Mouse (Mus musculus) intestine, postnatal 0 days (tissue): ENCODE measurements around the gene 4931414P19Rik. TPM values are rescaled to one million over a fixed set of nuclear protein-coding genes. Genes with fewer than 3 reads are reported as not detected.
A peak's percentile ranks its signal among the peaks of the same experiment; 100 is the strongest.

Experiments
- ATAC-seq: fragments of 200-750 bp; cut with Nextera tagmentation; 2 replicates; pipeline ENCODE4 v1.8.0; 2017; ENCODE audit warnings: mild to moderate bottlenecking, moderate TSS enrichment, moderate library complexity
- H3K27ac ChIP-seq: fragments of 300-500 bp; sonication (generic); 2 replicates; pipeline ENCODE4 v1.5.1; 2014; ENCODE audit warnings: mild to moderate bottlenecking, low read depth, low read length, moderate library complexity
- H3K27me3 ChIP-seq: fragments of 300-500 bp; sonication (generic); replicated peaks from 2 replicates; pipeline ENCODE4 v1.6.1; 2014; ENCODE audit warnings: low read length, mixed read lengths; ENCODE audit not compliant: control insufficient read depth, insufficient read depth
- H3K36me3 ChIP-seq: fragments of 300-500 bp; sonication (generic); 2 replicates; pipeline ENCODE4 v1.6.1; 2014; ENCODE audit warnings: mild to moderate bottlenecking, moderate library complexity; ENCODE audit not compliant: control insufficient read depth, insufficient read depth
- H3K4me1 ChIP-seq: fragments of 300-500 bp; sonication (generic); replicated peaks from 2 replicates; pipeline ENCODE4 v1.6.1; 2014; ENCODE audit warnings: antibody characterized with exemption, low read length, mixed read lengths; ENCODE audit not compliant: control insufficient read depth, insufficient read depth
- H3K4me2 ChIP-seq: fragments of 300-500 bp; sonication (generic); replicated peaks from 2 replicates; pipeline ENCODE4 v1.6.1; 2014; ENCODE audit warnings: low read depth, mild to moderate bottlenecking, moderate library complexity
- H3K4me3 ChIP-seq: fragments of 300-500 bp; sonication (generic); 2 replicates; pipeline ENCODE4 v1.5.1; 2014; ENCODE audit warnings: low read depth, low read length
- H3K9ac ChIP-seq: fragments of 300-500 bp; sonication (generic); 2 replicates; pipeline ENCODE4 v1.6.1; 2014; ENCODE audit warnings: mild to moderate bottlenecking, low read depth, low read length
- H3K9me3 ChIP-seq: fragments of 300-500 bp; sonication (generic); 2 replicates; pipeline ENCODE4 v1.6.1; 2016; ENCODE audit warnings: mixed run types; ENCODE audit not compliant: control insufficient read depth
- CTCF ChIP-seq: sonication (generic); IDR thresholded peaks from 2 replicates; pipeline ENCODE4 v1.5.1; 2016; ENCODE audit warnings: low read depth, mild to moderate bottlenecking, control low read depth, antibody characterized with exemption, moderate library complexity
- WGBS: fragments of 180-500 bp; shearing (Covaris S2); extraction: QIAGEN DNeasy Blood & Tissue Kit; methylation state at CpG from one replicate; pipeline ENCODE4 v1.1.7; 2014; 5-methylcytosine and 5-hydroxymethylcytosine counted together
- polyA plus RNA-seq: library from polyadenylated mRNA; unstranded; fragments of >200 nt; fragmentation: Nextera tagmentation; extraction: Ambion mirVana; gene quantifications from 2 replicates; pipeline ENCODE4 v1.2.1, GENCODE M21; 2015

Gene 4931414P19Rik
- polyA plus RNA-seq, result 2.9 and 3.1 TPM in 2 replicates

DNA sequence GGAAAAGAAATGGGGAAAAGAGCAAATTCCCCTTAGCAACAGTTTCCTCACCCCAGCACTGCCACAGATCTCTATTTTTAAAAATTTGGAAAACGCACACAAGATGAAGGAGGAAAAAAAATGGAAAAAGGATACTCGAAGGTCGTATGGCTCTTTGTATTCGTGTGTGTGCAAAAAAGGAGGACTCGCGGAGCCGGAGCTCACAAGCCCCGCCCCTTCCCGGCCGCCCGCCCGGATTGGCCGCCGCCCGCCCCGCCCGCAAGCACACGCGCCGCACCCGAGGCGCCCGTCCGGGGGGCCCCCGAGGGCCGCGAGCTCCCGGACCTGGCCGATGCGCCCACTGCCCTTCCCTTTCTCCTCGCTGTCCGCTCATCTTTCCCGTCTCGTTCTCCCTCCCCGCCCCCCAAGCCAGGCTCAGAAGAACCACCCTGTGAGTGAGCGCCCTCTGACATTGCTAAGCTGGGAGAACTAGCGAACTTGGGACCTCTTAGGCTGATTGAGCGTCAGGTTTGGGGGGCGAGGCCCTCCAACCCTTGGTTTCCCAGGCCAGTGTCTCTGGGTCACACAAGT, at the start of gene 4931414P19Rik:
Gene 4931414P19Rik, minus strand, starts transcription at position 242 of the 570 bp plus-strand sequence.
- ATAC-seq, result peak; percentile 37
- Histone ChIP-seq H3K9me3 (no peaks in the 10 kb centered on the region), H3K4me3 (peak within 1 kb of the TSS; percentile 44), H3K9ac (peak within 1 kb of the TSS; percentile 48), H3K36me3 (no peaks in the 10 kb centered on the region), H3K27ac (0 out of 2 replicates have a peak within 1 kb of the TSS, but pooled peaks have one; percentile 54), H3K27me3 (no peaks in the 10 kb centered on the region), H3K4me2 (peak within 1 kb of the TSS; percentile 73), H3K4me1 (no peaks in the 10 kb centered on the region)
- WGBS, result under 1% methylated on average over 37 of the region's 39 CpGs
- TF ChIP-seq CTCF, result no peak

DNA sequence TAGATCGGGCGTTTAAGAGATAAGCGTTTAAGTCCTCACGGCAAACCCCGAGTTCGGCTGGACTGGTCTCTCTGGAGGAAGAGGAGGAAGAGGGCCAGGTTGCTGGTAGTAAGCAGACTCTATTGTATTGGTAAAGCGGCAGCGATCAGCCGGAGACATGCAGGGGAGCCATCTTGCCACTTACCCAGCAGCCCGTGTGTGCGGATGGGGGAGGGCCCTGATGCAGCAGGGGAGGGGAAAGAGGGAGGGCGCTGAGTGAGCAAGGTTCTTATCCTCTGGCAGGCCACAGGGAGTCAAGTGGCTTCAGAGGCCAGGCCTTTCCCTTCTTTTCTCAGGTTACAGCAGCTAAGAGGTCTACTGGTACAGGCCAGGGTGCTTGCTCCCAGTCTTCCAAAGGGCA, 47.7 kb upstream of the 4931414P19Rik start:
- under 1% methylated on average over 12 of the region's 12 CpGs for WGBS
- peak; percentile 15; the same call in 1 of the 2 replicates for TF ChIP-seq CTCF
- peak; percentile 78 for ATAC-seq
- H3K27me3 ChIP-seq, result no peaks in the 10 kb centered on the region
- peak overlapping the region; percentile 71 for H3K4me2 ChIP-seq
- peaks cover 60% of the 10 kb centered on the region for H3K36me3 ChIP-seq
- peak overlapping the region; percentile 41 for H3K9ac ChIP-seq
- H3K4me3 ChIP-seq, result peak overlapping the region; percentile 56
- H3K9me3 ChIP-seq, result no peaks in the 10 kb centered on the region
- H3K27ac ChIP-seq, result 0 out of 2 replicates have a peak overlapping the region, but pooled peaks have one; percentile 6
- H3K4me1 ChIP-seq, result no peaks in the 10 kb centered on the region

DNA sequence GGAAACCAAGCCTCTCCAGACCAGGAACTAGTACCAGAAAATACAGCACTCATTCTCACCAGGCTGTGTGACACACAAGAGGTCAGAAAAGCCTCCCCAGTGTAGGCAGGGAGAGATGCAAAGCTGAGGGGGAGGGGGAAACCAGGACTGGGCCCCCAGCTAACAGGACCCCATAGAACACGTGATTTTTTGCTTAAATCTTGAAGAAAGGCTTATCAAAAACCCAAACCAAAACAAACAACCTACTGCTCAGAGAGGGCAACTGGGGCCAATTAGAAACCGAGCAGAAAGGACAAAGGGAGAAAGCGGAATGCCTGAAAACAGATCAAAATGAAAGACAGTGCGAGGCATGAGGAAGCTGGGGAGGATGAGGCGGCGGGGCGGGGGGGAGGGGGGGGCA, 47.0 kb upstream of the 4931414P19Rik start:
- Histone ChIP-seq H3K27ac (no peak overlapping the region), H3K4me3 (peak overlapping the region; percentile 56), H3K4me2 (peak overlapping the region; percentile 71), H3K4me1 (no peaks in the 10 kb centered on the region), H3K9ac (peak overlapping the region; percentile 41; the same call in 1 of the 2 replicates), H3K9me3 (no peaks in the 10 kb centered on the region), H3K36me3 (peaks cover 58% of the 10 kb centered on the region), H3K27me3 (no peaks in the 10 kb centered on the region)
- no peak for ATAC-seq
- 2% methylated on average over 7 of the region's 7 CpGs for WGBS
- TF ChIP-seq CTCF, result no peak

DNA sequence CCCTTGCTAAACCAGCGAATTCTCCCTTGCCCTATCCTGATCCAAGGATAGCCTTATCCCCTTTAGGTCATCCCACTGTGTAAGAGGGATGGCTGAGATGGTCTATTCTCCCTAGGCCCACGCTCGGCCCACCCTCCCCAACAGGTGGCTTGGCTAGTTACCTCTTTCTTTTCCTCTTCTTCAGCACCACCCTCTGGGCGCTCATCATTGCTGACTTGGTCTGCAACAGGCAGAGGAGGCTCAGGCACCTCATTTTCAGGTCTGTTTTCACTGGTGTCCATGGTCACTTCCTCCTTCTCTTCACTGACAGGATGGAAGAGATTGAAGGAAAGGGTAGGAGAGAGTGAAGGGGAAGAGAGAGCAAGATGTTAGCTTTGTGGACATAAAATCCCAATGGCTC, 45.8 kb upstream of the 4931414P19Rik start:
- no peak for ATAC-seq

DNA sequence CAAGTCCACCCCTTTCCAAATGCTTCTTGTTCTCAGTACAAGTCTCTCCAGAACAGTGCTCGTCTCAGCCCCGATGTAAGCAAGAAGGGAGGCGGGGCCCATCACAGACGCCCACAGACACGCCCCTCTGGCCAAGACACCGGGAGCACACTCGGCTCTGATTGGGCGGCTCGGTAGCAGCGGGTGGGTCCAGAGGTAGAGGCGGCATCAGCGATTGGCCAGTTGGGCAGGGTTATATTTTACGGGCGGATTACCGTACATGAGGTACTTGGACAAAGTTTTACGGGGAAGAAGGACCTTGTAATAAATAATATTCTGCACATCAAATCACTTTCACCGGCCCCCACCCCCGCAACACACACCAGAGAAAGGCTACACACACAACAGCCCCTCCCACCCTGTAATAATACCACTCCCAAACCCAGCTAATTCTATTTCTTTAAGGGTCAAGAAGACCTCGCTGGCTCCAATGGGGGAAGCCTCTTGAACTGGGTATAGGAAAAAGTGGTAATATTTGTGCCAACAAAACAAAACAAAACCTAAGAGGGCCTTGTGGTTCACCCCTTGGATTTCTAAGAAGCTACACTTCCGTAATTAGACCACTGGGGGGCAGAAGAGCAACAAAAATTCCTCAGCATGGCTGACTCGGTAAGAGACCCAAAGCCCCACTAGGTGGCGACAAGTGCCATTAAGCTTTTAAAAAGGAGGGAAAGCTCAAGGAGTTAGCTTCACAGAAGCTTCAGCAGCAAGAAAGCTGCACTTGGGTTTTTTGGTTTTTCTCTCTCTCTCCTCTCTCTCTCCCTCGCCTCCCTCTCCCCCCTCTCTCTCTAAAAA, 45.0 kb upstream of the 4931414P19Rik start:
- H3K36me3 ChIP-seq, result peaks cover 54% of the 10 kb centered on the region
- H3K27ac ChIP-seq, result no peak overlapping the region
- H3K9me3 ChIP-seq, result no peaks in the 10 kb centered on the region
- no peak overlapping the region for H3K4me2 ChIP-seq
- H3K27me3 ChIP-seq, result no peaks in the 10 kb centered on the region
- 55% methylated on average over 23 of the region's 23 CpGs for WGBS
- TF ChIP-seq CTCF, result peak; percentile 96
- ATAC-seq, result peak; percentile 59
- no peaks in the 10 kb centered on the region for H3K4me1 ChIP-seq
- H3K9ac ChIP-seq, result no peak overlapping the region
- H3K4me3 ChIP-seq, result no peak overlapping the region

More for the DNA sequence above, 45.8 kb upstream of the 4931414P19Rik start:
- Histone ChIP-seq H3K27me3 (no peaks in the 10 kb centered on the region), H3K4me1 (no peaks in the 10 kb centered on the region), H3K9ac (no peak overlapping the region), H3K27ac (no peak overlapping the region; the same call in 1 of the 2 replicates), H3K4me3 (no peak overlapping the region), H3K9me3 (no peaks in the 10 kb centered on the region), H3K36me3 (peaks cover 54% of the 10 kb centered on the region), H3K4me2 (no peak overlapping the region)
- no peak for TF ChIP-seq CTCF
- 79% methylated on average over 4 of the region's 4 CpGs for WGBS

DNA sequence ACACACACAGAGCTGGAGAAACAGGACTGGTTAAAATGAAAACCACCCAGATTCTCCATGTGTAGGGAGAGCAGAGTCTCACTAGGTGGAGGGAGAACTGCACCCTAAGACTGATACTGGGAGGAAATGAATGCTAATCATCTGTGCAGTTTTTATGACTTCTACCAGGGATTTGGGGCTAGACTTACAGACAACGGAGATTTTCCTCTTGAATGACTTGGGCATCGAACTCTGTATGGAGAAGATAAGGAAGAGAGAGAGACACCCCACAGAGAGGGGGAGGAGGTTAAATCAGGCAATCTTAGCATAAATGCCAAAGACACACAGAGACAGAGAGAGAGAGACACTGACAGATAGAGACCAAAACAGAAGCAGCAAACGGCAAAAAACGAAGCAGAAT, 42.1 kb upstream of the 4931414P19Rik start:
- 68% methylated on average over 4 of the region's 4 CpGs for WGBS

More for the DNA sequence above, 42.1 kb upstream of the 4931414P19Rik start:
- no peak for ATAC-seq
- no peak overlapping the region for H3K9ac ChIP-seq
- no peak overlapping the region for H3K4me3 ChIP-seq
- no peaks in the 10 kb centered on the region for H3K4me1 ChIP-seq
- H3K27ac ChIP-seq, result no peak overlapping the region
- TF ChIP-seq CTCF, result no peak
- H3K27me3 ChIP-seq, result no peaks in the 10 kb centered on the region
- no peak overlapping the region for H3K4me2 ChIP-seq
- no peaks in the 10 kb centered on the region for H3K9me3 ChIP-seq
- peaks cover 72% of the 10 kb centered on the region for H3K36me3 ChIP-seq
